Mouse (Mus musculus) layer of hippocampus, postnatal 10 days (tissue): Measurements from ENCODE around the gene Nbas. TPM values are rescaled to one million over a fixed set of nuclear protein-coding genes. Genes with fewer than 3 reads are reported as not detected.
A peak's percentile ranks its signal among the peaks of the same experiment; 100 is the strongest.

Source experiments
- DNase-seq, 2 experiments: peaks; one replicate each; pipeline ENCODE4 v3.0.0; 2021; ENCODE audit warnings: low spot score in 2 of 2
- total RNA-seq, 2 experiments: library from RNA; stranded (reverse); gene quantifications; 2 replicates each; pipeline ENCODE4 v1.2.3; 2021

The Nbas gene
- total RNA-seq, 2 experiments from 2014 or later, result 29.7 to 33.6 TPM

- no peak for DNase-seq
Measured at GRCm38 (mm10) chr12:13613041-13613440, 344.1 kb downstream of the Nbas start.

GRCm38 (mm10) chr12:13615661-13616060 is 346.7 kb downstream of the Nbas start:
- DNase-seq, result no peak

GRCm38 (mm10) chr12:13622150-13622822 is 353.4 kb downstream of the Nbas start:
- no peak for DNase-seq

- peak; percentile 51 to 61 for DNase-seq
Measured at GRCm38 (mm10) chr12:13626803-13627706, 358.1 kb downstream of the Nbas start.

Other genes starting within 250 kb of the Nbas start
- 100 to 1,000 TPM; 134 to 137 TPM for gene Ddx1, start 19.9 kb upstream of the Nbas start, total RNA-seq